ENCODE assay signal across 8 mouse cellular contexts in the genomic region with DNA sequence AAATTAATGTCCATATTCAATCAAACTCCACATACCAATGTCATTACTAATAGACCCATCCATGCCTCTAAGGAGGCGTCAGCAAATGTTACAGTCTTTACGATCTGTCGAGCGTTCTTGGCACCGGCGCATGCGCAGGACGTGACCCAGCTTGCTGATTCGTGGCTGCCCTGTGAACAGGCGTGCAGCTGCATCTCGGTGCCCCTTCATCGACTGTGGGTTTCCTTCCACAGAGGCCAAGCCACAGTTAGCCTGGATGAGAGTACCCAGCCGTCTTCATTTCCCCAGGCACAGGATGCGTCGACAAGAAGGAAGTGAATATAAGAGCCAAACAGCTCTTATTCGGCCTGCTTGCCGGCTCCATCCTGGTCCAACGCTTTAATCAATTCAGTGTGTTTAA.
DNase-seq lines count a peak whose midpoint lies in the region; ATAC-seq lines count a peak whose summit lies in the region.

No protein-coding gene starts in this region.

- ATAC-seq in granulocyte monocyte progenitor cell, adult 5-6 weeks (replicated peaks; ENCODE audit: poor library complexity, severe bottlenecking): peak; percentile 51

- peak; percentile 30 to 45 for DNase-seq in cerebellum, postnatal 10 days
- no peak for DNase-seq in cerebellum, postnatal 4 days (ENCODE audit: low spot score in 2 of 2)
- DNase-seq in B cell, adult 2 months: peak; percentile 72 to 74
- peak; percentile 59 to 71 for DNase-seq in natural killer cell, adult 2 months (ENCODE audit: low spot score in 2 of 2)
- DNase-seq in layer of hippocampus, adult 11-12 months (ENCODE audit: low spot score): no peak
- no peak for DNase-seq in frontal cortex, postnatal 14 days (ENCODE audit: low spot score in 2 of 2)
- no peak for DNase-seq in adrenal gland, adult 18-20 months (ENCODE audit: low spot score in 2 of 2)

Comparison
In these comparisons a context has a peak if more than half of its experiments do, and no peak if none do; other contexts are left out.
1. DNase-seq: peak in cerebellum, postnatal 10 days (2 of 2), B cell, adult 2 months (2 of 2) and natural killer cell, adult 2 months (2 of 2); none in cerebellum, postnatal 4 days (0 of 2), layer of hippocampus, adult 11-12 months (single experiment), frontal cortex, postnatal 14 days (0 of 2) and adrenal gland, adult 18-20 months (0 of 2).